Mouse (Mus musculus) neural tube, embryonic 14.5 days (tissue): ENCODE measurements at regions not wholly inside any gene's neighbourhood (a gene's known extent, or its start where the extent isn't known, plus 50 kb on each side); places are given as distances from the start of the nearest gene placed in this dataset.

ENCODE experiments used
- ATAC-seq: fragments of 200-750 bp; cut with Nextera tagmentation; 2 replicates; pipeline ENCODE4 v1.8.0; 2017; ENCODE audit warnings: low read depth, mild to moderate bottlenecking, moderate TSS enrichment, moderate library complexity
- H3K27ac ChIP-seq: fragments of 300-500 bp; sonication (generic); 2 replicates; pipeline ENCODE4 v1.5.1; 2014; ENCODE audit warnings: low read depth, mild to moderate bottlenecking, control low read depth, low read length, moderate library complexity, mixed read lengths
- H3K27me3 ChIP-seq: fragments of 300-500 bp; sonication (generic); 2 replicates; pipeline ENCODE4 v1.6.1; 2014; ENCODE audit warnings: low read length; ENCODE audit not compliant: control insufficient read depth, insufficient read depth
- H3K36me3 ChIP-seq: fragments of 300-500 bp; sonication (generic); 2 replicates; pipeline ENCODE4 v1.6.1; 2014; ENCODE audit warnings: low read length, mixed read lengths; ENCODE audit not compliant: control insufficient read depth, insufficient read depth
- H3K4me1 ChIP-seq: fragments of 300-500 bp; sonication (generic); 2 replicates; pipeline ENCODE4 v1.6.1; 2014; ENCODE audit warnings: low read length; ENCODE audit not compliant: control insufficient read depth, insufficient read depth
- H3K4me2 ChIP-seq: fragments of 300-500 bp; sonication (generic); 2 replicates; pipeline ENCODE4 v1.6.1; 2014; ENCODE audit warnings: mild to moderate bottlenecking, low read depth, low read length, control low read depth
- H3K4me3 ChIP-seq: fragments of 300-500 bp; sonication (generic); 2 replicates; pipeline ENCODE4 v1.5.1; 2014; ENCODE audit warnings: low read depth, low read length, control low read depth, mixed read lengths
- H3K9ac ChIP-seq: fragments of 300-500 bp; sonication (generic); replicated peaks from 2 replicates; pipeline ENCODE4 v1.6.1; 2014; ENCODE audit warnings: low read depth, mild to moderate bottlenecking, control low read depth, low read length, mixed read lengths
- H3K9me3 ChIP-seq: fragments of 300-500 bp; sonication (generic); 2 replicates; pipeline ENCODE4 v1.6.1; 2016; ENCODE audit warnings: low read length; ENCODE audit not compliant: control insufficient read depth
- WGBS: fragments of 180-500 bp; shearing (Covaris S2); extraction: QIAGEN DNeasy Blood & Tissue Kit; methylation state at CpG from one replicate; pipeline ENCODE4 v1.1.7; 2014; 5-methylcytosine and 5-hydroxymethylcytosine counted together

GRCm38 (mm10) chr16:95929700-95930435 lies 60.9 kb downstream of the Psmg1 start:
- no peaks in the 10 kb centered on the region for H3K36me3 ChIP-seq
- 79% methylated on average over 14 of the region's 14 CpGs for WGBS
- no peak overlapping the region for H3K4me2 ChIP-seq
- no peak overlapping the region for H3K27ac ChIP-seq
- H3K4me1 ChIP-seq = no peaks in the 10 kb centered on the region
- H3K9me3 ChIP-seq = no peaks in the 10 kb centered on the region
- H3K4me3 ChIP-seq = no peak overlapping the region
- no peak for ATAC-seq
- no peak overlapping the region for H3K9ac ChIP-seq
- H3K27me3 ChIP-seq = no peaks in the 10 kb centered on the region

- Histone ChIP-seq H3K27me3 (no peaks in the 10 kb centered on the region), H3K36me3 (no peaks in the 10 kb centered on the region), H3K9ac (no peak overlapping the region), H3K9me3 (no peaks in the 10 kb centered on the region), H3K27ac (no peak overlapping the region), H3K4me1 (no peaks in the 10 kb centered on the region), H3K4me3 (no peak overlapping the region), H3K4me2 (no peak overlapping the region)
- 75% methylated on average over 18 of the region's 18 CpGs for WGBS
- ATAC-seq = no peak
These were observed 62.2 kb downstream of the Psmg1 start for GRCm38 (mm10) chr16:95928290-95929260.

GRCm38 (mm10) chr16:95926558-95926957 lies 64.2 kb downstream of the Psmg1 start:
- no peaks in the 10 kb centered on the region for H3K9me3 ChIP-seq
- H3K9ac ChIP-seq = no peak overlapping the region
- H3K4me2 ChIP-seq = no peak overlapping the region
- no peaks in the 10 kb centered on the region for H3K36me3 ChIP-seq
- no peak for ATAC-seq
- H3K27me3 ChIP-seq = no peaks in the 10 kb centered on the region
- no peaks in the 10 kb centered on the region for H3K4me1 ChIP-seq
- H3K4me3 ChIP-seq = no peak overlapping the region
- 79% methylated on average over 6 of the region's 6 CpGs for WGBS
- no peak overlapping the region for H3K27ac ChIP-seq

- Histone ChIP-seq H3K9ac (no peak overlapping the region), H3K4me3 (no peak overlapping the region), H3K27ac (no peak overlapping the region), H3K9me3 (no peaks in the 10 kb centered on the region), H3K27me3 (no peaks in the 10 kb centered on the region), H3K4me1 (no peaks in the 10 kb centered on the region), H3K4me2 (no peak overlapping the region), H3K36me3 (no peaks in the 10 kb centered on the region)
- WGBS = 71% methylated on average over 8 of the region's 8 CpGs
- no peak for ATAC-seq
These were observed 66.0 kb downstream of the Psmg1 start for GRCm38 (mm10) chr16:95924716-95925115.

GRCm38 (mm10) chr16:95923991-95924390 lies 66.8 kb downstream of the Psmg1 start:
- H3K4me1 ChIP-seq = no peaks in the 10 kb centered on the region
- H3K4me3 ChIP-seq = no peak overlapping the region
- H3K27ac ChIP-seq = no peak overlapping the region
- no peaks in the 10 kb centered on the region for H3K36me3 ChIP-seq
- H3K27me3 ChIP-seq = no peaks in the 10 kb centered on the region
- 83% methylated on average over 7 of the region's 7 CpGs for WGBS
- no peak overlapping the region for H3K9ac ChIP-seq
- no peak overlapping the region for H3K4me2 ChIP-seq
- no peaks in the 10 kb centered on the region for H3K9me3 ChIP-seq
- ATAC-seq = no peak

- WGBS = 84% methylated on average over 9 of the region's 9 CpGs
- no peak overlapping the region for H3K4me3 ChIP-seq
- H3K4me1 ChIP-seq = no peaks in the 10 kb centered on the region
- no peaks in the 10 kb centered on the region for H3K27me3 ChIP-seq
- no peak overlapping the region for H3K4me2 ChIP-seq
- H3K9me3 ChIP-seq = no peaks in the 10 kb centered on the region
- H3K9ac ChIP-seq = no peak overlapping the region
- ATAC-seq = no peak
- H3K27ac ChIP-seq = no peak overlapping the region
- no peaks in the 10 kb centered on the region for H3K36me3 ChIP-seq
These were observed 68.3 kb downstream of the Psmg1 start for GRCm38 (mm10) chr16:95922369-95922934.

GRCm38 (mm10) chr16:95921169-95921568 lies 69.6 kb downstream of the Psmg1 start:
- Histone ChIP-seq H3K4me2 (no peak overlapping the region), H3K9ac (no peak overlapping the region), H3K9me3 (no peaks in the 10 kb centered on the region), H3K36me3 (no peaks in the 10 kb centered on the region), H3K27me3 (no peaks in the 10 kb centered on the region), H3K27ac (no peak overlapping the region), H3K4me1 (no peaks in the 10 kb centered on the region), H3K4me3 (no peak overlapping the region)
- WGBS = 84% methylated on average over 4 of the region's 4 CpGs
- ATAC-seq = no peak

- Histone ChIP-seq H3K4me3 (no peak overlapping the region), H3K4me2 (no peak overlapping the region), H3K27ac (no peak overlapping the region), H3K4me1 (no peaks in the 10 kb centered on the region), H3K9ac (no peak overlapping the region), H3K36me3 (no peaks in the 10 kb centered on the region), H3K9me3 (no peaks in the 10 kb centered on the region), H3K27me3 (no peaks in the 10 kb centered on the region)
- no peak for ATAC-seq
- WGBS = 94% methylated on average over 16 of the region's 16 CpGs
These were observed 71.9 kb downstream of the Psmg1 start for GRCm38 (mm10) chr16:95918651-95919425.
